Mouse (Mus musculus): ENCODE results near the gene Usp29. TPM values are rescaled to one million over a fixed set of nuclear protein-coding genes. Genes with fewer than 3 reads are reported as not detected.

The Usp29 gene
- total RNA-seq, 2 experiments from 2014 or later = not detected

Other genes with a start within 250 kb of the Usp29 start
- gene Olfr5, start 243.6 kb upstream of the Usp29 start, total RNA-seq (2014; fragmentation: Nextera tagmentation) = not detected in 2 replicates
- gene Olfr5, start 243.6 kb upstream of the Usp29 start, total RNA-seq (2017) = 0.04 TPM in 1 of 2 replicates, not detected in the other
- gene Olfr1347, start 230.8 kb upstream of the Usp29 start, total RNA-seq (2014; fragmentation: Nextera tagmentation) = not detected in 2 replicates
- not detected in 2 replicates for gene Olfr1347, start 230.8 kb upstream of the Usp29 start, total RNA-seq (2017)
- not detected in 2 replicates for gene Olfr1348, start 221.8 kb upstream of the Usp29 start, total RNA-seq (2014; fragmentation: Nextera tagmentation)
- gene Olfr1348, start 221.8 kb upstream of the Usp29 start, total RNA-seq (2017) = not detected in 2 replicates
- not detected in 2 replicates for gene Olfr1349, start 207.6 kb upstream of the Usp29 start, total RNA-seq (2014; fragmentation: Nextera tagmentation)
- gene Olfr1349, start 207.6 kb upstream of the Usp29 start, total RNA-seq (2017) = not detected in 2 replicates
- gene Olfr1350, start 165.7 kb upstream of the Usp29 start, total RNA-seq (2014; fragmentation: Nextera tagmentation) = not detected in 2 replicates
- not detected in 2 replicates for gene Olfr1350, start 165.7 kb upstream of the Usp29 start, total RNA-seq (2017)
- not detected in 2 replicates for gene Zim1, start 34.1 kb upstream of the Usp29 start, total RNA-seq (2014; fragmentation: Nextera tagmentation)
- not detected in 2 replicates for gene Zim1, start 34.1 kb upstream of the Usp29 start, total RNA-seq (2017)
- not detected in 2 replicates for gene Peg3, start 147 bp upstream of the Usp29 start, total RNA-seq (2014; fragmentation: Nextera tagmentation)
- gene Peg3, start 147 bp upstream of the Usp29 start, total RNA-seq (2017) = 0.21 TPM in 1 of 2 replicates, not detected in the other